Mouse (Mus musculus) forebrain, embryonic 12.5 days (tissue): ENCODE data around the gene Tacc2. TPM values are rescaled to one million over a fixed set of nuclear protein-coding genes. Genes with fewer than 3 reads are reported as not detected.
"Not testable (repeated sequence)": the region's sequence is repeated elsewhere in the genome, so short reads cannot be mapped to it uniquely, and the experiment has no call there.

ENCODE experiments used
- ATAC-seq: fragments of 200-750 bp; cut with Nextera tagmentation; 2 replicates; pipeline ENCODE4 v1.8.0; 2017; ENCODE audit warnings: moderate TSS enrichment; ENCODE audit not compliant: low FRiP score
- H3K27ac ChIP-seq: fragments of 300-500 bp; sonication (generic); 2 replicates; pipeline ENCODE4 v1.5.1; 2016; ENCODE audit warnings: mild to moderate bottlenecking
- H3K27me3 ChIP-seq: fragments of 300-500 bp; sonication (generic); 2 replicates; pipeline ENCODE4 v1.6.1; 2016; ENCODE audit warnings: mild to moderate bottlenecking
- H3K36me3 ChIP-seq: fragments of 300-500 bp; sonication (generic); replicated peaks from 2 replicates; pipeline ENCODE4 v1.6.1; 2016; ENCODE audit warnings: mild to moderate bottlenecking
- H3K4me1 ChIP-seq: fragments of 300-500 bp; sonication (generic); 2 replicates; pipeline ENCODE4 v1.6.1; 2016
- H3K4me2 ChIP-seq: fragments of 300-500 bp; sonication (generic); 2 replicates; pipeline ENCODE4 v1.6.1; 2016; ENCODE audit warnings: mild to moderate bottlenecking, moderate library complexity
- H3K4me3 ChIP-seq: fragments of 300-500 bp; sonication (generic); replicated peaks from 2 replicates; pipeline ENCODE4 v1.5.1; 2016; ENCODE audit warnings: mild to moderate bottlenecking
- H3K9ac ChIP-seq: fragments of 300-500 bp; sonication (generic); 2 replicates; pipeline ENCODE4 v1.6.1; 2016; ENCODE audit warnings: mild to moderate bottlenecking
- H3K9me3 ChIP-seq: fragments of 300-500 bp; sonication (generic); 2 replicates; pipeline ENCODE4 v1.6.1; 2016
- WGBS: fragments of 180-500 bp; shearing (Covaris S2); methylation state at CpG from one replicate; pipeline ENCODE4 v1.1.7; 2016; 5-methylcytosine and 5-hydroxymethylcytosine counted together
- polyA plus RNA-seq: library from polyadenylated mRNA; unstranded; fragments of >200 nt; fragmentation: Nextera tagmentation; extraction: Ambion mirVana; gene quantifications from 2 replicates; pipeline ENCODE4 v1.2.1, GENCODE M21; 2016

Tacc2 gene
- polyA plus RNA-seq, 1 experiment from 2014 or later = 54.8 TPM

DNA sequence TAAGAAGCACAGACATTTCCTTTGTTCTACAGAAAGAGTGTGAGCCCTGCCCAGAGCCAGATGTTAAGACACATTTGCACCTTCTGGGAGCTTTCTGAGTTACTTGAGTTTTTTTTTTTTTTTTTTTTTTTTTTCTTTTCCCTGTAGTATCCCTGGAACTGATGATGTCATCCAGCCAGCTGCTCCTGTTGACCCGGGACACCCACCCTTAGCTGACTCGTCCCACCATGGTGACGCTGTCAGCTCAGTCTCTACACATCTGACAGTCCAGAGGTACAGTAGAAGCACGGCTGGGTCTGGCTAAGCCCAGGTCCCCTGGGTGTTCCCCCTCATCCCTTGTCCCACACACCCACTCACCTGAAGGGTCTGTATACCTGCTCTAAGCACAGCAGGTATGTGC, 85.6 kb downstream of the Tacc2 start:
- peaks cover 19% of the 10 kb centered on the region for H3K36me3 ChIP-seq
- H3K9ac ChIP-seq = no peak overlapping the region
- H3K9me3 ChIP-seq = no peaks in the 10 kb centered on the region
- H3K4me3 ChIP-seq = no peak overlapping the region
- no peaks in the 10 kb centered on the region; the same call in 1 of the 2 replicates for H3K27me3 ChIP-seq
- H3K4me2 ChIP-seq = no peak overlapping the region
- no peak for ATAC-seq
- H3K4me1 ChIP-seq = peaks cover 11% of the 10 kb centered on the region
- 74% methylated on average over 4 of the region's 4 CpGs for WGBS
- H3K27ac ChIP-seq = no peak overlapping the region

DNA sequence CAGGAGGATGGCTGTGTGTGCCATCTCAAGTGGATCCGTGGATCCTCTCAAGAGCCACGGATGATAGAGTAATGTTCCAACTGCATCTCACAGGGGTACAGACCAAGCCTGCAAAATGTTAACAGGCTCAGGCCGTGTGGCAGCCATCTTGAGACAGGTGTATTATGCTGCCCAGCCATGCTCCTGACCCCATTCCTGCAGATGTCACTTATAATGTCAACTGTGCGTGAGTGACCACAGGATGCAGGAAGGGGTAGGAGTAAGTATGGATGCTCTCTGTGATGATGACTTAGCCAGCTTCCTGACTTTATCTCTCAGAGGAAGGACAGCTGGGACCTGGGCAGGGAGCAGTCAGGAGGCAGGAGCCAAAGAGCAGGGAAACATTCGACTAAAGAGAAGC, 86.8 kb downstream of the Tacc2 start:
- WGBS = 97% methylated on average over 5 of the region's 5 CpGs
- H3K4me3 ChIP-seq = no peak overlapping the region
- H3K4me2 ChIP-seq = no peak overlapping the region
- H3K9ac ChIP-seq = no peak overlapping the region
- no peak overlapping the region for H3K27ac ChIP-seq
- ATAC-seq = no peak
- H3K36me3 ChIP-seq = peaks cover 19% of the 10 kb centered on the region
- no peaks in the 10 kb centered on the region for H3K9me3 ChIP-seq
- H3K4me1 ChIP-seq = peaks cover 17% of the 10 kb centered on the region
- no peaks in the 10 kb centered on the region; the same call in 1 of the 2 replicates for H3K27me3 ChIP-seq

DNA sequence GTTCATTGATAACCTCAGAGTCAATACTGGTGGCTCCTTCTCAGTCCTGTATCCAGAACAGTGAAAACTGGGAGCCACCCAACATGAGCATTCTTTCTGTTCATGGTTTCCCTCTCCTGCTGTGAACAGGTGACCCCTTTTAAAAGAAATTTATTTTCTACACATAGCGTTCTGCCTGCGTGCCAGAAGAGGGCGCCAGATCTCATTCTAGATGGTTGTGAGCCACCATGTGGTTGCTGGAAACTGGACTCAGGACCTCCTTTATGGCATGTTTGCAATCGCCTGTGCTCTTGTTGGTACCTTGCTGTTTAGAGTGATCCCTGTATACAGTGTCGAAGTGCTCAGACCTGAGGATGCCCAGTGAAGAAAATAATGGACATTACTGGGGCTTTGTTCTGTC, 87.4 kb downstream of the Tacc2 start:
- no peak overlapping the region for H3K4me3 ChIP-seq
- 90% methylated on average over 5 of the region's 5 CpGs for WGBS
- H3K36me3 ChIP-seq = peaks cover 19% of the 10 kb centered on the region
- H3K9ac ChIP-seq = no peak overlapping the region
- ATAC-seq = no peak
- peaks cover 23% of the 10 kb centered on the region for H3K4me1 ChIP-seq
- no peak overlapping the region for H3K27ac ChIP-seq
- H3K4me2 ChIP-seq = no peak overlapping the region
- H3K27me3 ChIP-seq = no peaks in the 10 kb centered on the region; the same call in 1 of the 2 replicates
- no peaks in the 10 kb centered on the region for H3K9me3 ChIP-seq

DNA sequence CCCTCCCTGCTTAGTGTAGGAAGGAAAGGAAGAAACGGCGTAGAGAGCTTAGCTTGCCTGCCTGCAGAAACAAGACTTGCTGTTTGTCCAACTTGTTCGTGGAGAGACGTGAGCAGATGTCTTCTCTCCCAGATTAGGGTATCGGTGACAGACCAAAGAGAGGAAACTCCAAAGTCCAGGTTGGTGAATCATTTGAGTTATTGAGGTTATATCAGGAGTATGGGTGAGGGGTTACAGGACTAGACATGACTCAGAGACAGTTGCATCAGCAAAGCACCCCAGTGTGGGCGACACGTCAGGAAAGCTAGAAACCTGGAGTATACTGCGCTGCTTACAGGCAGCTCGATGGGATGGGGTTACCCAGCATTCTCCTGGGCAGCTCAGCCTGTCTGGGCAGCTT, 88.1 kb downstream of the Tacc2 start:
- 99% methylated on average over 9 of the region's 9 CpGs for WGBS
- Histone ChIP-seq H3K27me3 (no peaks in the 10 kb centered on the region; the same call in 1 of the 2 replicates), H3K27ac (no peak overlapping the region), H3K9ac (no peak overlapping the region), H3K4me3 (no peak overlapping the region), H3K36me3 (peaks cover 19% of the 10 kb centered on the region), H3K4me2 (no peak overlapping the region), H3K4me1 (peaks cover 30% of the 10 kb centered on the region), H3K9me3 (no peaks in the 10 kb centered on the region)
- ATAC-seq = no peak

DNA sequence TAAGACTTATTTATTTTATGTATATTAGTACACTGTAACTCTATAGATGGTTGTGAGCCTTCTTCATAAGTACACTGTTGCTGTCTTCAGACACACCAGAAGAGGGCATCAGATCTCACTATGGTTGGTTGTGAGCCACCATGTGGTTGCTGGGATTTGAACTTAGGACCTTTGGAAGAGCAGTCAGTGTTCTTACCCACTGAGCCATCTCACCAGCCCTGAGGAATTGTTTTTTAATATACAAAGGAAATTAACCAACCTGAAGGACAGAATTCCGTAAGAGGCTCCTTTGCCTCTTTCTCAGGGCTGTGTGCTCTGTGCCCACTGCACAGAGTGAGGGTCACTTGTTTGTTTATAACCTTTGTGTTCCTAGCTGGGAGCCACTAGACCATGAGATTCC, 90.8 kb downstream of the Tacc2 start:
- 58% methylated on average over 1 of the region's 1 CpGs for whole genome bisulfite sequencing
- not testable (repeated sequence) for H3K9ac ChIP-seq, H3K27me3 ChIP-seq, ATAC-seq, H3K4me2 ChIP-seq, H3K4me3 ChIP-seq, H3K9me3 ChIP-seq, H3K27ac ChIP-seq
- H3K4me1 ChIP-seq = peaks cover 24% of the 10 kb centered on the region
- peaks cover 18% of the 10 kb centered on the region for H3K36me3 ChIP-seq

DNA sequence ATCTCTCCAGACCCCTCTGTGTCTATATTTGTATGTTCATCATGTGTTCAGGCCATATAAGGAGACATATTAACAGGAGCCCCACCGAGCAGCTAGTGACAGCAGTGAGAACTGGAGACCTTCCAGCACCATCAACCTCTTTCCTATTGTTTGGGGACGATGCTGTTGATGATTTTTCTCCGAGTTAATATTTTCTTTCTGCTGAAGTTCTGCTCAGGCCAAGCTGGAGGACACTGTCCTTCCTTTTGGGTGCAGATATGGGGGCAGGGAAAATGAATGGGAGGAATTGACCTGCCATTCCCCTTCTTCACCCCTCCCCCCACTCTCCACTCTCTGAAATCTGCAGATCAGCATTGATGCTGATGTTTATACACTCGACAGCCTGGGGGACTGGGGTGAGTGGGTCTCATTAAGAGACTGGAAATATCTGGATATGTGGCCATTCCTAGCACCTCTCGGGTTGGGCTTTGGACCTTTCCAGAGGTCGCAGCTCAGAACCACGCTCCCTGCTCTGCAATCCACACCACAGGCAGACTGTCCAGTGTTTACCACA, 91.6 kb downstream of the Tacc2 start:
- 75% methylated on average over 7 of the region's 7 CpGs for WGBS
- Histone ChIP-seq H3K4me1 (peaks cover 30% of the 10 kb centered on the region), H3K4me3 (no peak overlapping the region), H3K9me3 (no peaks in the 10 kb centered on the region), H3K36me3 (peaks cover 12% of the 10 kb centered on the region; the same call in 1 of the 2 replicates), H3K27me3 (no peaks in the 10 kb centered on the region; the same call in 1 of the 2 replicates), H3K27ac (peak overlapping the region; percentile 86), H3K4me2 (no peak overlapping the region), H3K9ac (no peak overlapping the region)
- ATAC-seq = 0 out of 2 replicates have a peak, but pooled peaks have one; percentile 12

DNA sequence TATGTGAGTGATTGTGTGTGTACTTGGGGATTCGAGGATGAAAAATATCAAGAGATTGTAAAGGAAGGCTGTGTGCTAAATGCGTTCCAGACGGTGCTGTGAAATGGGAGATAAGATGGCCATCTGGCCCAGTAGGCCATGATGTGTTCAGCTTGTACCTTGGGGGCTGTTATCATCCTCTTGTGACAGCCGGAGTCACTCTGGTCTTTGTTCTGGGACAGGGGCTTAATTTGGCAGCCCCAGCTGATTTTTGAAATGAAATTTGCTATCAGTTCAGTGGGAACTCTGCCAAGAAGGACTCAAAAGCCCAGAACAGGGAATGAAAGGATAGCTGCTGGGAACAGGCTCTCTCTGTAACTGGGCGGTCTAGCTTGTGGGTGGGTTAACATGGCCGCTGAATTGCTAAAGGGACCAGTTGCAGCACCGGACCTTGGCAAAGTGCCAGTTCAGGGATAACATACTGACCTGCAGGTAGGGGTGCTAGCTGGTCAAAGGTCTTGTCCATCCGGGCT, 92.2 kb downstream of the Tacc2 start:
- Histone ChIP-seq H3K27me3 (no peaks in the 10 kb centered on the region; the same call in 1 of the 2 replicates), H3K9me3 (no peaks in the 10 kb centered on the region), H3K27ac (peak overlapping the region; percentile 86), H3K9ac (no peak overlapping the region), H3K4me1 (peaks cover 32% of the 10 kb centered on the region), H3K36me3 (peaks cover 7% of the 10 kb centered on the region; the same call in 1 of the 2 replicates), H3K4me2 (no peak overlapping the region), H3K4me3 (no peak overlapping the region)
- ATAC-seq = 0 out of 2 replicates have a peak, but pooled peaks have one; percentile 45
- WGBS = 62% methylated on average over 8 of the region's 8 CpGs

DNA sequence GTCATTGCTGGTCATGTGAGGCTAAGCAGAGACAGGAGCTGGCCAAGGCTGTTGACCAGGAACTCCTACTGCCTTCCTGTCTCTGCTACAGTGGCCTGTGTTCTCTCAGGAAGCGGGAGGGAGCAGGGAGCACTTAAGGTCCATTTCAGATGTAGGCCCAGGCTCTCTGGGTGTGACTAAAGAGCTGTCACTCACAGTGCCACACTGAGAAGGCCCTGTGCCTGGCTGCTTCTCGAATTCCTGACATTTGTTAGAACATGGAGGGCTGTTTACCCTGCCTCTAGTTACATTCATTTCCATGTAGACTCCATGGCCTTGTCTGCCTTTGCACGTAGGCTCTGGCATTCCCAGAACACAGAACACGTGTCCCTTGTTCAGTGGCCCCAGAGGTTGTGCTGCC, 93.1 kb downstream of the Tacc2 start:
- WGBS = 66% methylated on average over 4 of the region's 4 CpGs

DNA sequence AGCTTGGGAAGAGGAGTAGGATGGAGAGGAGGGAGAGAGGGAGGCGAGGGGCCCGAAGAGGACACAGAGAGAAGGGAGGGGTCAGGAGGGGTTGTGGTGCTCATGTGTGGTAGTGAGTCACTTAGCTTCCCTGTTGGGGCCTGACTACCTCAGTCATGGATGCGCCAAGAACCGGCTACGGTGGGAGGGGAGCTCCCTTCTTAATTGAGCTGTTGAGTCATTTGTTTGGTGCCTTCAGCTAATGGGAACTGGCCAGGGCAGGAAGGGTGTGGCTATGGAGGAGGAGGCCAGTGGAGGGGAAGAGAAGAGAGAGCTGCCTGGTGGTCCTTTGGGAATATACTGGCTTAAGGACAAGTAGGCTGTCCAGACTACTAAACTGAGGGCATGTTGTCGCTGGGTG, 94.1 kb downstream of the Tacc2 start:
- H3K4me2 ChIP-seq = no peak overlapping the region
- WGBS = 81% methylated on average over 6 of the region's 6 CpGs
- no peak overlapping the region for H3K27ac ChIP-seq
- no peak overlapping the region for H3K9ac ChIP-seq
- ATAC-seq = no peak
- peaks cover 2% of the 10 kb centered on the region; the same call in 1 of the 2 replicates for H3K9me3 ChIP-seq
- no peaks in the 10 kb centered on the region for H3K27me3 ChIP-seq
- H3K4me1 ChIP-seq = peaks cover 34% of the 10 kb centered on the region
- H3K36me3 ChIP-seq = no peaks in the 10 kb centered on the region
- H3K4me3 ChIP-seq = no peak overlapping the region

More for the DNA sequence above, 93.1 kb downstream of the Tacc2 start:
- ATAC-seq = no peak
- peaks cover 34% of the 10 kb centered on the region for H3K4me1 ChIP-seq
- H3K27ac ChIP-seq = peak overlapping the region; percentile 86; the same call in 1 of the 2 replicates
- H3K9me3 ChIP-seq = no peaks in the 10 kb centered on the region
- H3K4me2 ChIP-seq = no peak overlapping the region
- no peaks in the 10 kb centered on the region; the same call in 1 of the 2 replicates for H3K36me3 ChIP-seq
- H3K27me3 ChIP-seq = no peaks in the 10 kb centered on the region; the same call in 1 of the 2 replicates
- no peak overlapping the region for H3K4me3 ChIP-seq
- no peak overlapping the region for H3K9ac ChIP-seq

DNA sequence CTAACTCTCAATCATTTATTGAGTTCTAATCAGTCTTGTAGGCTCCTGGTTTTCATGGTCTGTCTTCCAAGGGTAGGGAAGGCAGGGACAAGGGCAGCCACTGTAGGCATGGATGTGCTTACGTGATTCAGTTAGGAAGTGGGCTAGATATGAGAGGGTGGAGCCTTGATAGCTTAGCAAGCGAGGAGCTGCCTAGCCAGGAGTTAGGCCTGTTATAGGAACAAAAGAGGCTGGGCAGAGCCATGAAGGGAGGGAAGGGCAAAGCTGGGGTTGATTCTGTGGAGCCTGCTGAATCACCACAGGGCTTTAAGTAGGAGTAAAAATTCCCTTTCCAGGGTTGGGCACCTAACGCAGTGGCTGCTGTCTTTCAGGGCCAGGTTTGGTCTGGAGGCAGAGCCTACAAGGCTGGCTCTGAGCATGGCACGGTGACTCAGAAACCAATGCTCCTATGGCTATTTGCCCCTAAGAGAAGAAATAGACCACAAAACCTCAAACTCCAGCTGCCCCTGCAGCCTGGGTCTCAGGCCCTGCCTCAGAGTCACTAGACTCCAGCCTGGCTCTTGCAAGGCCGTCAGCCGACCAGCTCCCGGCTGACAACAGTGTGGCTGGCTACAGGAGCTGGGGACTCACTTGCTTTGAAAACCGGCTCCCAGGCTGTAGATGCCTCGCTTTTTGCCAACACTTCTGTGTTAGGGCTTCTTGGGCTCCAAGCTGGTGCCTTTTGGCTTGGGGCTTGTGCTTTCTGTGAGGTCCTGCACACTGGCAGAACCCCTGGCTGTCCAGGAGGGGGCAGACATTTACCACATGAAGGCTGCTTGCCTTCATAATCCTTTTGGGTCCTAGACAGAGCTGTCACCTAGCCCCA, 96.2 kb downstream of the Tacc2 start:
- Histone ChIP-seq H3K27ac (0 out of 2 replicates have a peak overlapping the region, but pooled peaks have one; percentile 15), H3K4me3 (no peak overlapping the region), H3K27me3 (no peaks in the 10 kb centered on the region), H3K4me1 (peaks cover 46% of the 10 kb centered on the region), H3K9me3 (peaks cover 4% of the 10 kb centered on the region; the same call in 1 of the 2 replicates), H3K9ac (no peak overlapping the region), H3K36me3 (no peaks in the 10 kb centered on the region), H3K4me2 (no peak overlapping the region)
- peak; percentile 76; the same call in 1 of the 2 replicates for ATAC-seq
- 66% methylated on average over 9 of the region's 9 CpGs for WGBS

DNA sequence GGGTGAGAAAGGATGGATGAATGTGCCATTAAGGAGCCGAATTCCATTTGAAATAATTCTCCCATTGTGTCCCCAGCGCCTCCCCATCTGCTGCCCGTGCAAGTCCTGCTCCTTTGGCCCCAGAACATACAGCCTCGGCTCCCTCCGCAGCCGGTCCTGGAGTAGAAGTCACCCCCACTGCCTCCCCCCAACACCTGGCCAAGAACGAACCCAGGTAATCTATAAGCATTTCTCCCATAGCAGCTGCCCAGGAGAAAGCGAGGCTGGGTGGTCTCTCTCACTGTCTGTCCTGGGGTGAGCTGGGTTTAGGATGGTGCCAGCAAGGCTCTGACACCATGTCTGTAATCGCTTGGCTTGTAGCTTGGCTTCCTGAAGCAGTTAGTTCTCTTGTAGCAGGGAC, 97.3 kb downstream of the Tacc2 start:
- Histone ChIP-seq H3K36me3 (no peaks in the 10 kb centered on the region), H3K4me3 (no peak overlapping the region), H3K4me1 (peaks cover 35% of the 10 kb centered on the region), H3K4me2 (no peak overlapping the region), H3K27me3 (no peaks in the 10 kb centered on the region), H3K27ac (no peak overlapping the region), H3K9ac (no peak overlapping the region), H3K9me3 (peaks cover 4% of the 10 kb centered on the region; the same call in 1 of the 2 replicates)
- ATAC-seq = no peak
- 71% methylated on average over 9 of the region's 9 CpGs for WGBS

DNA sequence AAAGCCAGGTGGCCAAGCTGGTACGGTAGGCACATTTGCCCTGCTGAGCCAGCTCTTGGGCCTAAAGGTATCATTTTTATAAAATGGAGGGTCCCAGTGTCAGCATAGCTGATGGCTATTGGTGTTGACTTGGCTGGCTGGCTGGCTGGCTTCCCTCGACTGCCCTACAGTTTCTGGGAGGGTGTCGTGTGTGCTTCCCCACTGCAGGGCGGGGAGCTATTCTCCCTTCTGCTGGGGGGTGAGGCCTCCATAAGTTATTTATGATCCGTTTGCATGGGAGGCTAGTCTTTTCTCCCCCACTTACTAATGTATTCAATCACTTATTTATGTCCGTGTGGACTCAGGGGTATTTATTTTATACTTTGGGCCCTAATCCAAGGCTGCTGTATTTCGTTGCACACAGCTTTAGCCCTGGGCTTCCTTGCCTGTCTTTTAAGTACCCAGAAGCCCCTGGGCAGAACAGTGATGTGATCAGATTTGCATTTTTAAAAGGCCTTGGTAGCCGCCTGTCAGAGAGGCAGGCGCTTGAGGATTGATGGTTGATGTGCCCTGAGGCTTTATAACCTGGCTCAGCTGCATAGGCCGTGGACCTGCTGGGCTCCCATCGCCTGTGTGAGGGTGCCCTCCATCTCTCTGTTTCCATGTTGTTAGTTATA, 99.8 kb downstream of the Tacc2 start:
- 74% methylated on average over 11 of the region's 11 CpGs for WGBS
- peaks cover 22% of the 10 kb centered on the region for H3K4me1 ChIP-seq
- no peaks in the 10 kb centered on the region for H3K27me3 ChIP-seq
- no peak overlapping the region for H3K4me2 ChIP-seq
- peak; percentile 27; the same call in 1 of the 2 replicates for ATAC-seq
- 0 out of 2 replicates have a peak overlapping the region, but pooled peaks have one; percentile 31 for H3K27ac ChIP-seq
- no peak overlapping the region for H3K4me3 ChIP-seq
- no peak overlapping the region for H3K9ac ChIP-seq
- peaks cover 4% of the 10 kb centered on the region; the same call in 1 of the 2 replicates for H3K9me3 ChIP-seq
- no peaks in the 10 kb centered on the region for H3K36me3 ChIP-seq
